Mouse (Mus musculus) lung, embryonic 15.5 days (tissue): ENCODE data around the gene Tbc1d1. TPM values are rescaled to one million over a fixed set of nuclear protein-coding genes. Genes with fewer than 3 reads are reported as not detected.
"Not testable (repeated sequence)": the region's sequence is repeated elsewhere in the genome, so short reads cannot be mapped to it uniquely, and the experiment has no call there.

Source experiments
- ATAC-seq: fragments of 200-750 bp; cut with Nextera tagmentation; 2 replicates; pipeline ENCODE4 v1.8.0; 2017; ENCODE audit warnings: moderate number of reproducible peaks, borderline replicate concordance; ENCODE audit not compliant: low FRiP score, low TSS enrichment; ENCODE audit errors: extremely low read depth
- H3K27ac ChIP-seq: fragments of 300-500 bp; sonication (generic); 2 replicates; pipeline ENCODE4 v1.5.1; 2015; ENCODE audit warnings: moderate library complexity, mild to moderate bottlenecking, inconsistent platforms
- H3K27me3 ChIP-seq: fragments of 300-500 bp; sonication (generic); 2 replicates; pipeline ENCODE4 v1.6.1; 2015; ENCODE audit warnings: inconsistent platforms
- H3K36me3 ChIP-seq: fragments of 300-500 bp; sonication (generic); 2 replicates; pipeline ENCODE4 v1.6.1; 2015; ENCODE audit warnings: inconsistent platforms
- H3K4me1 ChIP-seq: fragments of 300-500 bp; sonication (generic); 2 replicates; pipeline ENCODE4 v1.6.1; 2015; ENCODE audit warnings: inconsistent platforms
- H3K4me2 ChIP-seq: fragments of 300-500 bp; sonication (generic); 2 replicates; pipeline ENCODE4 v1.6.1; 2015; ENCODE audit warnings: inconsistent platforms, mild to moderate bottlenecking, moderate library complexity
- H3K4me3 ChIP-seq: fragments of 300-500 bp; sonication (generic); 2 replicates; pipeline ENCODE4 v1.5.1; 2015; ENCODE audit warnings: mild to moderate bottlenecking, inconsistent platforms
- H3K9ac ChIP-seq: fragments of 300-500 bp; sonication (generic); 2 replicates; pipeline ENCODE4 v1.6.1; 2015; ENCODE audit warnings: inconsistent platforms
- H3K9me3 ChIP-seq: fragments of 300-500 bp; sonication (generic); 2 replicates; pipeline ENCODE4 v1.6.1; 2016; ENCODE audit warnings: inconsistent platforms
- WGBS: fragments of 180-500 bp; shearing (Covaris S2); methylation state at CpG from one replicate; pipeline ENCODE4 v1.1.7; 2015; 5-methylcytosine and 5-hydroxymethylcytosine counted together
- polyA plus RNA-seq: library from polyadenylated mRNA; unstranded; fragments of >200 nt; fragmentation: Nextera tagmentation; extraction: Ambion mirVana; gene quantifications from 2 replicates; pipeline ENCODE4 v1.2.1, GENCODE M21; 2015

Gene Tbc1d1
- polyA plus RNA-seq, 1 experiment from 2014 or later = 39.8 TPM

- Histone ChIP-seq H3K27me3 (no peaks in the 10 kb centered on the region), H3K9ac (no peak overlapping the region), H3K9me3 (no peaks in the 10 kb centered on the region), H3K4me2 (no peak overlapping the region), H3K27ac (peak overlapping the region; percentile 48; the same call in 1 of the 2 replicates), H3K36me3 (peaks cover 21% of the 10 kb centered on the region), H3K4me3 (no peak overlapping the region), H3K4me1 (peaks cover 16% of the 10 kb centered on the region)
- ATAC-seq = no peak
- 85% methylated on average over 7 of the region's 7 CpGs for WGBS
Observed at GRCm38 (mm10) chr5:64327212-64327902, 171.3 kb downstream of the Tbc1d1 start.

DNA sequence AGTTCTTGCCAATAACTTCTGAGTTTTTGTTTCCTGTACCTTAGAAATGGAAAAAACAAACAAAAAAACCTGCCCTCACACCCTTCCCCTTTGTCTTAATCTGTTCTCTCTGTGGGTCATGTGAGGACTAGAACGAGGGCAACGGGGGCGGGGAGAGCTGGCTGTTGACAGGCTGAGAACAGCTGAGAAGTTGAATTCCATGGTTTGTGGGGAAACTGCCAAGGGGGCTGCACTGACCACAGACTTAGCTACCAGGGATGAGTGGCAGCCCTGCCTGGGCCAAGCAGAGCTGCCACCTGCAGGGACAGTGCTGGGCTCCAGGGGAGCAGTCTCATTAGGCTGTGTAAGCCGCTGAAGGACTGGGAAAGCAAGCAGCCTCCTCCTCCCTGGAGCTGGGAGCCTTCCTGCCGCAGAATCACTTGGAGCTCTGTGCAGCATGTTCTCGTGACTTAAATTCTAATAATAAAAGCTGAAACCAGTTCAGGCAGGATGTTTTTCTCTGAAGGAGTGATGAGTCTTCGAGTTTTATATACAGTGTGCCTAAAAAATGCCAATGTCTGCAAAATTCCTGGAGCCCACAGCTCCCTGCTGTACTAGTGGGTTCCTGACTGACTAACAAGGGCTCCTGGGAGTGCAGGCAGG, 180.8 kb downstream of the Tbc1d1 start:
- 26% methylated on average over 7 of the region's 7 CpGs for WGBS
- ATAC-seq = peak; percentile 72
- peak overlapping the region; percentile 49 for H3K27ac ChIP-seq
- no peak overlapping the region for H3K9ac ChIP-seq
- H3K36me3 ChIP-seq = peaks cover 18% of the 10 kb centered on the region; the same call in 1 of the 2 replicates
- no peak overlapping the region for H3K4me2 ChIP-seq
- H3K9me3 ChIP-seq = no peaks in the 10 kb centered on the region
- no peak overlapping the region for H3K4me3 ChIP-seq
- H3K27me3 ChIP-seq = no peaks in the 10 kb centered on the region
- H3K4me1 ChIP-seq = peaks cover 8% of the 10 kb centered on the region; the same call in 1 of the 2 replicates

DNA sequence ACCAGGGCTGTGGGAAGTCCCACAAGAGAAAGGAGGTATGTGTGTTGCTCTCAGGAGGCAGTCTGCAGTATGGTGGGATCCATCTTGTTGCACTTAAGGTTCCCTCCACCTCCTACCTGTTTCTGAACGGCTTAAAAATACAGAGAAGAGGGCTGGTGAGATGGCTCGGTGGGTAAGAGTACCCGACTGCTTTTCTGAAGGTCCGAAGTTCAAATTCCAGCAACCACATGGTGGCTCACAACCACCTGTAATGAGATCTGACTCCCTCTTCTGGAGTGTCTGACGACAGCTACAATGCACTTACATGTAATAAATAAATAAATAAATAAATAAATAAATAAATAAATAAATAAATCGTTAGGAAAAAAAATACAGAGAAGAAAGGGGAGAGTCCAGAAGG, 182.7 kb downstream of the Tbc1d1 start:
- peaks cover 11% of the 10 kb centered on the region; the same call in 1 of the 2 replicates for H3K4me1 ChIP-seq
- not testable (repeated sequence) for H3K27ac ChIP-seq

DNA sequence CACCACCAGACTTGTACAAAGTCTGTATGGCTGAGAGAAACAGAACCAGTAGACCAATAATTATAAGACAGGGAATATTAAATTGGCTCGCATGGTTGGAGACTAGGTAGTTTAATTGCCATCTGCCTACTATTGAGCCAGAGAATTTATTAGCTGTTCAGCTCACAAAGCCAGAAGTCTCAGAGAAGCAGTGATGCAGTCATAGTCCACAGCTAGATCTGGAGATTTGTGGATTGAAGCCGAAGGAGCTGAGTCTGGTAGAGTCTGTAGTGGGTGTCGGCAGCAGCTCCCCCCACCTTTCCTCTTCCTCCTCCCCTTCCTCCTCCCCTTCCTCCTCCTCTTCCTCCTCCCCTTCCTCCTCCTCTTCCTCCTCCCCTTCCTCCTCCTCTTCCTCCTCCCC, 184.3 kb downstream of the Tbc1d1 start:
- 90% methylated on average over 3 of the region's 3 CpGs for WGBS
- Histone ChIP-seq H3K9me3 (no peaks in the 10 kb centered on the region), H3K4me2 (no peak overlapping the region), H3K9ac (no peak overlapping the region), H3K27me3 (no peaks in the 10 kb centered on the region), H3K36me3 (peaks cover 13% of the 10 kb centered on the region; the same call in 1 of the 2 replicates), H3K4me3 (no peak overlapping the region), H3K4me1 (peaks cover 19% of the 10 kb centered on the region), H3K27ac (no peak overlapping the region)
- no peak for ATAC-seq

More for the DNA sequence above, 182.7 kb downstream of the Tbc1d1 start:
- H3K9ac ChIP-seq, H3K4me2 ChIP-seq, ATAC-seq, H3K9me3 ChIP-seq, H3K4me3 ChIP-seq, H3K27me3 ChIP-seq: not testable (repeated sequence)
- H3K36me3 ChIP-seq = peaks cover 10% of the 10 kb centered on the region; the same call in 1 of the 2 replicates
- 80% methylated on average over 6 of the region's 6 CpGs for WGBS

GRCm38 (mm10) chr5:64341671-64342070, 185.6 kb downstream of the Tbc1d1 start:
- no peak for ATAC-seq
- no peak overlapping the region for H3K4me2 ChIP-seq
- no peaks in the 10 kb centered on the region for H3K9me3 ChIP-seq
- peaks cover 16% of the 10 kb centered on the region; the same call in 1 of the 2 replicates for H3K36me3 ChIP-seq
- no peak overlapping the region for H3K27ac ChIP-seq
- peaks cover 24% of the 10 kb centered on the region for H3K4me1 ChIP-seq
- no peaks in the 10 kb centered on the region for H3K27me3 ChIP-seq
- no peak overlapping the region for H3K4me3 ChIP-seq
- no peak overlapping the region for H3K9ac ChIP-seq
- WGBS = 93% methylated on average over 3 of the region's 3 CpGs

GRCm38 (mm10) chr5:64342138-64342537, 186.0 kb downstream of the Tbc1d1 start:
- no peaks in the 10 kb centered on the region for H3K9me3 ChIP-seq
- H3K9ac ChIP-seq = no peak overlapping the region
- no peak for ATAC-seq
- H3K4me1 ChIP-seq = peaks cover 20% of the 10 kb centered on the region
- H3K4me2 ChIP-seq = no peak overlapping the region
- H3K4me3 ChIP-seq = no peak overlapping the region
- no peaks in the 10 kb centered on the region for H3K27me3 ChIP-seq
- no peak overlapping the region for H3K27ac ChIP-seq
- H3K36me3 ChIP-seq = peaks cover 17% of the 10 kb centered on the region; the same call in 1 of the 2 replicates
- WGBS = 87% methylated on average over 10 of the region's 10 CpGs

GRCm38 (mm10) chr5:64343972-64344700, 188.0 kb downstream of the Tbc1d1 start:
- Histone ChIP-seq H3K9me3 (no peaks in the 10 kb centered on the region), H3K4me2 (no peak overlapping the region), H3K27ac (peak overlapping the region; percentile 73), H3K36me3 (peaks cover 21% of the 10 kb centered on the region; the same call in 1 of the 2 replicates), H3K4me3 (no peak overlapping the region), H3K9ac (no peak overlapping the region), H3K27me3 (no peaks in the 10 kb centered on the region), H3K4me1 (peaks cover 18% of the 10 kb centered on the region; the same call in 1 of the 2 replicates)
- peak; percentile 44; the same call in 1 of the 2 replicates for ATAC-seq
- WGBS = 34% methylated on average over 5 of the region's 5 CpGs

DNA sequence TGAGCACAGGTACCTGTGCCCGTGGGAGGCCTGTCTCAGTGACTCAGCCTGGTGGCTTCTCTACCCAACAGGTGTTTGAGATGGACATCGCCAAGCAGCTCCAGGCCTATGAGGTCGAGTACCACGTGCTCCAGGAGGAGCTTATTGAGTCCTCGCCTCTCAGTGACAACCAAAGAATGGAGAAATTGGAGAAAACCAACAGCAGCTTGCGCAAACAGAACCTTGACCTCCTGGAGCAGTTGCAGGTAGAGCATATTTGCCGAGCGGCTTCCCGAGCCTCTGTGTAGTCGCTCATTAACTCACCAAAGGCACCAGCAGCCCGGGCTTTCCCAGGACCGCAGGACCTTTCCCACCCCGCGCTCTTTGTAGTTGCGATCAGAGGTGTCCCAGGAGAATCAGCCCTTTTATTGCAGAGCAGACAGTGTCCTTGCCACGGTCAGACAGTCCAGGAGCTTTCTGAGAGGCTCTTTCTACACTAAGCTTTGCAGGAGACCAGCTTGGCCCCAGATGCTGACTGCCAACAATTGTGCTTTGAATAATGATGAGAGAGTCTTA, 189.2 kb downstream of the Tbc1d1 start:
- WGBS = 71% methylated on average over 16 of the region's 16 CpGs

GRCm38 (mm10) chr5:64345761-64346160, 189.7 kb downstream of the Tbc1d1 start:
- H3K4me3 ChIP-seq = no peak overlapping the region
- H3K9me3 ChIP-seq = no peaks in the 10 kb centered on the region
- no peak overlapping the region for H3K4me2 ChIP-seq
- peak overlapping the region; percentile 73 for H3K27ac ChIP-seq
- no peak overlapping the region for H3K9ac ChIP-seq
- no peaks in the 10 kb centered on the region for H3K27me3 ChIP-seq
- WGBS = 63% methylated on average over 7 of the region's 7 CpGs
- H3K4me1 ChIP-seq = peaks cover 18% of the 10 kb centered on the region; the same call in 1 of the 2 replicates
- peaks cover 33% of the 10 kb centered on the region for H3K36me3 ChIP-seq
- peak; percentile 39; the same call in 1 of the 2 replicates for ATAC-seq

More for the DNA sequence above, 189.2 kb downstream of the Tbc1d1 start:
- ATAC-seq = peak; percentile 31; the same call in 1 of the 2 replicates
- Histone ChIP-seq H3K27me3 (no peaks in the 10 kb centered on the region), H3K9ac (no peak overlapping the region), H3K4me1 (peaks cover 18% of the 10 kb centered on the region; the same call in 1 of the 2 replicates), H3K36me3 (peaks cover 29% of the 10 kb centered on the region), H3K4me2 (no peak overlapping the region), H3K27ac (peak overlapping the region; percentile 73), H3K9me3 (no peaks in the 10 kb centered on the region), H3K4me3 (no peak overlapping the region)

GRCm38 (mm10) chr5:64346343-64346885, 190.3 kb downstream of the Tbc1d1 start:
- no peak for ATAC-seq
- H3K36me3 ChIP-seq = peaks cover 37% of the 10 kb centered on the region
- H3K9me3 ChIP-seq = no peaks in the 10 kb centered on the region
- no peak overlapping the region for H3K9ac ChIP-seq
- 74% methylated on average over 6 of the region's 6 CpGs for WGBS
- H3K27ac ChIP-seq = peak overlapping the region; percentile 41
- no peak overlapping the region for H3K4me3 ChIP-seq
- no peak overlapping the region for H3K4me2 ChIP-seq
- H3K27me3 ChIP-seq = no peaks in the 10 kb centered on the region
- peaks cover 18% of the 10 kb centered on the region; the same call in 1 of the 2 replicates for H3K4me1 ChIP-seq

DNA sequence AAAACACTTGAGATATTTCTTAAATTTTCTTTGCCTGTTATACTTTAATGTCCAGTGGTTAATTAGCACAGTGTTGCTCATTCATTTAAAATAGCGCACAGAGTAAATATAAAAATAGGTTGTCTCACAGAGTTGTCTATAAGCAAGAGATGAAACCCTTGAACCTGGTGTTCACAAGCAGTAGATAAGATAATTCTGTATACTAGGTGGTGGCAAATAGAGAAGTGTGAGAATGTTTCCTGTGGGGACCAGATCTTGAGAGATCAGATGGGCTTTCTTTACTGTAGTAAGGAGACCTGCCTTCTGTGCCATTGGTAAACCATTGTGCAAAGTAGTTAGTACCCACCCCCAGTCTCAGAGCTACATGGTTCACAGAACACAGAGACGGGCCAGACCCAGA, 192.1 kb downstream of the Tbc1d1 start:
- H3K27me3 ChIP-seq = no peaks in the 10 kb centered on the region
- no peak overlapping the region for H3K9ac ChIP-seq
- no peak overlapping the region for H3K4me2 ChIP-seq
- no peak overlapping the region for H3K4me3 ChIP-seq
- ATAC-seq = no peak
- H3K9me3 ChIP-seq = no peaks in the 10 kb centered on the region
- 97% methylated on average over 2 of the region's 2 CpGs for WGBS
- no peak overlapping the region for H3K27ac ChIP-seq
- H3K4me1 ChIP-seq = peaks cover 18% of the 10 kb centered on the region; the same call in 1 of the 2 replicates
- H3K36me3 ChIP-seq = peaks cover 43% of the 10 kb centered on the region
